Mouse (Mus musculus): ENCODE results near the gene Ankrd53. TPM values are rescaled to one million over a fixed set of nuclear protein-coding genes. Genes with fewer than 3 reads are reported as not detected.

Gene Ankrd53
- polyA plus RNA-seq, 1 experiment from 2014 or later: 0.10 TPM

DNA sequence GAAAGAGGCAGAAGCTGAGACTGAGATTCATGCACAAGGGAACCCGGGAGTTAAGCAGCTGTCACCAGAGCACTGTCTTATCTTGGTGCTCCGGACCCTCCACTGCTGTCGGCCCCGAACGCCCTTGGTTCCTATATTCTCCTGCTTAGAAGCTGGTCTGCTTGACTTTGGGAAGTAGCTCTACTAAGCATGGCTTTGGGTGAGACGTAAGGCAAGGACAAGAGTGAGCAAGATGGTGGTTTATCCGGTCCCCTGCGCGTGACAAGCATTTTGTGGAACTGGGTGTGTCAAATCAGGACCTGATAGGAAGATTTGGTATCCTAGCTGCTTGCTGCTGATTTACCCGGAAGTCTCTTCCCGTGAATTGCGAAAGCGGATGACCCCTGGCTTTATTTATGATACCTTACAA is 33.1 kb downstream of the Ankrd53 start:
- 5% methylated on average over 13 of the region's 13 CpGs for whole genome bisulfite sequencing
- H3K9ac ChIP-seq: peak overlapping the region; percentile 77
- peaks cover 6% of the 10 kb centered on the region; the same call in 1 of the 2 replicates for H3K36me3 ChIP-seq
- H3K4me1 ChIP-seq (replicated peaks): peaks cover 14% of the 10 kb centered on the region
- H3K4me3 ChIP-seq: peak overlapping the region; percentile 63
- H3K27me3 ChIP-seq: no peaks in the 10 kb centered on the region
- H3K27ac ChIP-seq: peak overlapping the region; percentile 92
- peak overlapping the region; percentile 82 for H3K4me2 ChIP-seq
- H3K9me3 ChIP-seq (replicated peaks): no peaks in the 10 kb centered on the region
- peak; percentile 8; the same call in 1 of the 2 replicates for ATAC-seq (replicated peaks; ENCODE audit: insufficient number of reproducible peaks, insufficient read depth, low FRiP score, low read depth)

- Histone ChIP-seq H3K9ac (no peak overlapping the region), H3K4me3 (no peak overlapping the region), H3K27ac (no peak overlapping the region), H3K4me1 (replicated peaks) (peaks cover 8% of the 10 kb centered on the region), H3K27me3 (no peaks in the 10 kb centered on the region), H3K36me3 (peaks cover 16% of the 10 kb centered on the region), H3K9me3 (replicated peaks) (no peaks in the 10 kb centered on the region), H3K4me2 (no peak overlapping the region)
- no peak for ATAC-seq (replicated peaks; ENCODE audit: insufficient number of reproducible peaks, insufficient read depth, low FRiP score, low read depth)
- WGBS: 57% methylated on average over 3 of the region's 3 CpGs
Observed at GRCm38 (mm10) chr6:83796686-83797085, 34.2 kb downstream of the Ankrd53 start.

DNA sequence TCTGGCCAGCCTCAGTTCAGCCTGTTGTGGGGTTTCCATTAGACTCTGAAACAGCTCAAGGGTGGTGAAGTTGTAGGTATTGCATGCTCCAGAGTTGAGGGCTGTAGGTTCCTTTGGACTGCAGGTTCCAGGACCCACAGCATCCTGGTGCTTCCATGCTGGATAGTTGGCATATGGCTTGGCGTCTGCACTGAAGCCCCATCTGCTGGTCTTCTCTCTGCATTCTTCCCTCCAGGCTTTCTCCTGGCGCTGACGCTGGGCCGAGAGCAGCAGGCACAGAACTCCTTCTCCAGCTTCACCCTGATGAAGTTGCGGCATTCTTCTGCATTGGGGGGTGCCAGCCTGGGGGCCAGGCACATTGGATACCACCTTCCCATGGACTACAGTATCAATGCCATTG is 39.6 kb downstream of the Ankrd53 start:
- H3K36me3 ChIP-seq: peaks cover 36% of the 10 kb centered on the region
- H3K4me3 ChIP-seq: no peak overlapping the region
- no peak overlapping the region for H3K27ac ChIP-seq
- no peak for ATAC-seq (replicated peaks; ENCODE audit: insufficient number of reproducible peaks, insufficient read depth, low FRiP score, low read depth)
- 88% methylated on average over 5 of the region's 5 CpGs for WGBS
- H3K4me2 ChIP-seq: no peak overlapping the region
- no peaks in the 10 kb centered on the region for H3K9me3 ChIP-seq (replicated peaks)
- no peaks in the 10 kb centered on the region for H3K27me3 ChIP-seq
- H3K4me1 ChIP-seq (replicated peaks): no peaks in the 10 kb centered on the region
- H3K9ac ChIP-seq: no peak overlapping the region

- no peak overlapping the region for H3K4me3 ChIP-seq
- H3K9me3 ChIP-seq (replicated peaks): no peaks in the 10 kb centered on the region
- H3K36me3 ChIP-seq: peaks cover 36% of the 10 kb centered on the region
- no peaks in the 10 kb centered on the region for H3K4me1 ChIP-seq (replicated peaks)
- no peak overlapping the region for H3K9ac ChIP-seq
- no peak for ATAC-seq (replicated peaks; ENCODE audit: insufficient number of reproducible peaks, insufficient read depth, low FRiP score, low read depth)
- no peak overlapping the region for H3K27ac ChIP-seq
- no peaks in the 10 kb centered on the region for H3K27me3 ChIP-seq
- H3K4me2 ChIP-seq: no peak overlapping the region
- 93% methylated on average over 3 of the region's 3 CpGs for WGBS
Observed at GRCm38 (mm10) chr6:83802846-83803245, 40.4 kb downstream of the Ankrd53 start.

GRCm38 (mm10) chr6:83815801-83816200 is 53.4 kb downstream of the Ankrd53 start:
- 90% methylated on average over 3 of the region's 3 CpGs for WGBS
- Histone ChIP-seq H3K4me1 (replicated peaks) (no peaks in the 10 kb centered on the region), H3K9ac (no peak overlapping the region), H3K4me2 (no peak overlapping the region), H3K9me3 (replicated peaks) (no peaks in the 10 kb centered on the region), H3K4me3 (no peak overlapping the region), H3K27ac (no peak overlapping the region), H3K27me3 (no peaks in the 10 kb centered on the region), H3K36me3 (peaks cover 26% of the 10 kb centered on the region; the same call in 1 of the 2 replicates)
- ATAC-seq (replicated peaks; ENCODE audit: insufficient number of reproducible peaks, insufficient read depth, low FRiP score, low read depth): no peak

Other genes with a start within 250 kb of the Ankrd53 start
- 17.5 and 41.6 TPM in 2 replicates for gene Actg2, start 226.4 kb upstream of the Ankrd53 start, polyA plus RNA-seq (2015; fragmentation: Nextera tagmentation; extraction: Ambion mirVana)
- gene Stambp, start 189.9 kb upstream of the Ankrd53 start, polyA plus RNA-seq (2015; fragmentation: Nextera tagmentation; extraction: Ambion mirVana): 22.0 and 23.6 TPM in 2 replicates
- 0.19 and 0.50 TPM in 2 replicates for gene Clec4f, start 106.5 kb upstream of the Ankrd53 start, polyA plus RNA-seq (2015; fragmentation: Nextera tagmentation; extraction: Ambion mirVana)
- 0.20 and 0.26 TPM in 2 replicates for gene Cd207, start 84.8 kb upstream of the Ankrd53 start, polyA plus RNA-seq (2015; fragmentation: Nextera tagmentation; extraction: Ambion mirVana)
- gene Vax2, start 51.4 kb upstream of the Ankrd53 start, polyA plus RNA-seq (2015; fragmentation: Nextera tagmentation; extraction: Ambion mirVana): not detected in 2 replicates
- 0.16 TPM in 1 of 2 replicates, not detected in the other for gene Atp6v1b1, start 19.7 kb upstream of the Ankrd53 start, polyA plus RNA-seq (2015; fragmentation: Nextera tagmentation; extraction: Ambion mirVana)
- gene Tex261, start 13.2 kb downstream of the Ankrd53 start, polyA plus RNA-seq (2015; fragmentation: Nextera tagmentation; extraction: Ambion mirVana): 74.6 and 76.4 TPM in 2 replicates
- gene Nagk, start 32.3 kb downstream of the Ankrd53 start, polyA plus RNA-seq (2015; fragmentation: Nextera tagmentation; extraction: Ambion mirVana): 61.2 and 65.0 TPM in 2 replicates
- 13.1 and 15.3 TPM in 2 replicates for gene Paip2b, start 69.1 kb downstream of the Ankrd53 start, polyA plus RNA-seq (2015; fragmentation: Nextera tagmentation; extraction: Ambion mirVana)
- gene Zfp638, start 104.5 kb downstream of the Ankrd53 start, polyA plus RNA-seq (2015; fragmentation: Nextera tagmentation; extraction: Ambion mirVana): 40.6 TPM in 2 replicates
- 12.4 and 14.4 TPM in 2 replicates for gene Dysf, start 245.9 kb downstream of the Ankrd53 start, polyA plus RNA-seq (2015; fragmentation: Nextera tagmentation; extraction: Ambion mirVana)

All from heart, embryonic 15.5 days (tissue).